Mouse (Mus musculus) intestine, embryonic 16.5 days (tissue): Measurements from ENCODE around the gene Sv2c. TPM values are rescaled to one million over a fixed set of nuclear protein-coding genes. Genes with fewer than 3 reads are reported as not detected.

Experiments used
- ATAC-seq: fragments of 200-750 bp; cut with Nextera tagmentation; 2 replicates; pipeline ENCODE4 v1.8.0; 2017; ENCODE audit warnings: moderate TSS enrichment, moderate library complexity
- H3K27ac ChIP-seq: fragments of 300-500 bp; sonication (generic); 2 replicates; pipeline ENCODE4 v1.5.1; 2014; ENCODE audit warnings: mild to moderate bottlenecking, low read length
- H3K27me3 ChIP-seq: fragments of 300-500 bp; sonication (generic); replicated peaks from 2 replicates; pipeline ENCODE4 v1.6.1; 2014; ENCODE audit warnings: low read length, control low read depth, mixed read lengths; ENCODE audit not compliant: control insufficient read depth, insufficient read depth
- H3K36me3 ChIP-seq: fragments of 300-500 bp; sonication (generic); 2 replicates; pipeline ENCODE4 v1.6.1; 2014; ENCODE audit warnings: low read length, control low read depth; ENCODE audit not compliant: control insufficient read depth, insufficient read depth
- H3K4me1 ChIP-seq: fragments of 300-500 bp; sonication (generic); 2 replicates; pipeline ENCODE4 v1.6.1; 2014; ENCODE audit warnings: low read length, control low read depth, mixed read lengths; ENCODE audit not compliant: control insufficient read depth, insufficient read depth
- H3K4me2 ChIP-seq: fragments of 300-500 bp; sonication (generic); 2 replicates; pipeline ENCODE4 v1.6.1; 2014; ENCODE audit warnings: low read depth, low read length, control low read depth
- H3K4me3 ChIP-seq: fragments of 300-500 bp; sonication (generic); 2 replicates; pipeline ENCODE4 v1.5.1; 2014; ENCODE audit warnings: mild to moderate bottlenecking, low read length
- H3K9ac ChIP-seq: fragments of 300-500 bp; sonication (generic); 2 replicates; pipeline ENCODE4 v1.6.1; 2014; ENCODE audit warnings: low read depth, low read length
- H3K9me3 ChIP-seq: fragments of 300-500 bp; sonication (generic); 2 replicates; pipeline ENCODE4 v1.6.1; 2016; ENCODE audit warnings: low read length, control low read depth; ENCODE audit not compliant: control insufficient read depth
- WGBS: fragments of 180-500 bp; shearing (Covaris S2); extraction: QIAGEN DNeasy Blood & Tissue Kit; methylation state at CpG from one replicate; pipeline ENCODE4 v1.1.7; 2014; 5-methylcytosine and 5-hydroxymethylcytosine counted together
- polyA plus RNA-seq: library from polyadenylated mRNA; unstranded; fragments of >200 nt; fragmentation: Nextera tagmentation; extraction: Ambion mirVana; gene quantifications from 2 replicates; pipeline ENCODE4 v1.2.1, GENCODE M21; 2015

Sv2c gene
- polyA plus RNA-seq, 1 experiment from 2014 or later: 1.8 TPM

GRCm38 (mm10) chr13:96131911-96132310, 466 bp downstream of the Sv2c start:
- H3K4me2 ChIP-seq: peak overlapping the region; percentile 64
- peaks cover 15% of the 10 kb centered on the region for H3K4me1 ChIP-seq
- WGBS: under 1% methylated on average over 19 of the region's 19 CpGs
- H3K36me3 ChIP-seq: no peaks in the 10 kb centered on the region
- H3K9ac ChIP-seq: peak overlapping the region; percentile 55; the same call in 1 of the 2 replicates
- peaks cover 49% of the 10 kb centered on the region for H3K27me3 ChIP-seq
- no peak overlapping the region for H3K27ac ChIP-seq
- peak overlapping the region; percentile 39 for H3K4me3 ChIP-seq
- ATAC-seq: peak; percentile 22; the same call in 1 of the 2 replicates
- no peaks in the 10 kb centered on the region for H3K9me3 ChIP-seq

- H3K27ac ChIP-seq: no peak overlapping the region
- peaks cover 50% of the 10 kb centered on the region for H3K27me3 ChIP-seq
Observed at GRCm38 (mm10) chr13:96131050-96131449, 1.3 kb downstream of the Sv2c start.

GRCm38 (mm10) chr13:96129081-96129480, 3.3 kb downstream of the Sv2c start:
- H3K36me3 ChIP-seq: no peaks in the 10 kb centered on the region
- no peak overlapping the region for H3K4me3 ChIP-seq
- peaks cover 15% of the 10 kb centered on the region for H3K4me1 ChIP-seq
- ATAC-seq: no peak
- peaks cover 52% of the 10 kb centered on the region for H3K27me3 ChIP-seq
- no peaks in the 10 kb centered on the region for H3K9me3 ChIP-seq
- 74% methylated on average over 3 of the region's 3 CpGs for WGBS
- no peak overlapping the region for H3K9ac ChIP-seq
- H3K27ac ChIP-seq: no peak overlapping the region
- H3K4me2 ChIP-seq: no peak overlapping the region

More at GRCm38 (mm10) chr13:96131050-96131449, 1.3 kb downstream of the Sv2c start:
- Histone ChIP-seq H3K4me2 (peak overlapping the region; percentile 64), H3K9me3 (no peaks in the 10 kb centered on the region), H3K9ac (no peak overlapping the region), H3K4me3 (peak overlapping the region; percentile 39), H3K4me1 (peaks cover 15% of the 10 kb centered on the region), H3K36me3 (no peaks in the 10 kb centered on the region)
- WGBS: 1% methylated on average over 28 of the region's 30 CpGs
- ATAC-seq: peak; percentile 65

GRCm38 (mm10) chr13:96126669-96127068, 5.7 kb downstream of the Sv2c start:
- Histone ChIP-seq H3K4me1 (no peaks in the 10 kb centered on the region), H3K27ac (no peak overlapping the region), H3K27me3 (peaks cover 29% of the 10 kb centered on the region), H3K9ac (no peak overlapping the region), H3K9me3 (no peaks in the 10 kb centered on the region), H3K4me2 (no peak overlapping the region), H3K36me3 (no peaks in the 10 kb centered on the region), H3K4me3 (no peak overlapping the region)
- no peak for ATAC-seq
- WGBS: 63% methylated on average over 6 of the region's 6 CpGs

GRCm38 (mm10) chr13:96125011-96125410, 7.4 kb downstream of the Sv2c start:
- WGBS: 70% methylated on average over 5 of the region's 5 CpGs

GRCm38 (mm10) chr13:96112711-96113110, 19.7 kb downstream of the Sv2c start:
- Histone ChIP-seq H3K27ac (no peak overlapping the region), H3K36me3 (no peaks in the 10 kb centered on the region), H3K27me3 (no peaks in the 10 kb centered on the region), H3K9me3 (no peaks in the 10 kb centered on the region), H3K9ac (no peak overlapping the region), H3K4me2 (no peak overlapping the region), H3K4me1 (no peaks in the 10 kb centered on the region), H3K4me3 (no peak overlapping the region)
- 80% methylated on average over 2 of the region's 2 CpGs for WGBS
- ATAC-seq: no peak

More at GRCm38 (mm10) chr13:96125011-96125410, 7.4 kb downstream of the Sv2c start:
- H3K9me3 ChIP-seq: no peaks in the 10 kb centered on the region
- no peak overlapping the region for H3K27ac ChIP-seq
- no peaks in the 10 kb centered on the region for H3K36me3 ChIP-seq
- no peak overlapping the region for H3K9ac ChIP-seq
- no peaks in the 10 kb centered on the region for H3K4me1 ChIP-seq
- ATAC-seq: no peak
- no peak overlapping the region for H3K4me3 ChIP-seq
- H3K27me3 ChIP-seq: peaks cover 13% of the 10 kb centered on the region
- no peak overlapping the region for H3K4me2 ChIP-seq

- H3K36me3 ChIP-seq: no peaks in the 10 kb centered on the region
- 78% methylated on average over 3 of the region's 3 CpGs for WGBS
- no peak overlapping the region for H3K4me3 ChIP-seq
- H3K4me1 ChIP-seq: no peaks in the 10 kb centered on the region
- H3K27me3 ChIP-seq: no peaks in the 10 kb centered on the region
- no peak for ATAC-seq
- no peaks in the 10 kb centered on the region for H3K9me3 ChIP-seq
- no peak overlapping the region for H3K9ac ChIP-seq
- no peak overlapping the region for H3K4me2 ChIP-seq
- H3K27ac ChIP-seq: no peak overlapping the region
Observed at GRCm38 (mm10) chr13:96110767-96111166, 21.6 kb downstream of the Sv2c start.

GRCm38 (mm10) chr13:96106367-96106766, 26.0 kb downstream of the Sv2c start:
- Histone ChIP-seq H3K4me3 (no peak overlapping the region), H3K4me2 (no peak overlapping the region), H3K4me1 (no peaks in the 10 kb centered on the region), H3K27me3 (no peaks in the 10 kb centered on the region), H3K36me3 (no peaks in the 10 kb centered on the region), H3K9me3 (no peaks in the 10 kb centered on the region), H3K27ac (no peak overlapping the region), H3K9ac (no peak overlapping the region)
- WGBS: 68% methylated on average over 4 of the region's 4 CpGs
- ATAC-seq: no peak

- WGBS: 65% methylated on average over 4 of the region's 4 CpGs
Observed at GRCm38 (mm10) chr13:96090929-96091328, 41.4 kb downstream of the Sv2c start.

More at GRCm38 (mm10) chr13:96090929-96091328, 41.4 kb downstream of the Sv2c start:
- Histone ChIP-seq H3K4me1 (no peaks in the 10 kb centered on the region), H3K27ac (no peak overlapping the region), H3K27me3 (no peaks in the 10 kb centered on the region), H3K4me3 (no peak overlapping the region), H3K4me2 (no peak overlapping the region), H3K9me3 (no peaks in the 10 kb centered on the region), H3K9ac (no peak overlapping the region), H3K36me3 (no peaks in the 10 kb centered on the region)
- no peak for ATAC-seq
